Mouse (Mus musculus): ENCODE data around the gene Cuedc1. TPM values are rescaled to one million over a fixed set of nuclear protein-coding genes. Genes with fewer than 3 reads are reported as not detected.

Cuedc1 gene
- 34.3 and 39.7 TPM in 2 replicates for polyA plus RNA-seq (2012; rRNA removed)

DNA sequence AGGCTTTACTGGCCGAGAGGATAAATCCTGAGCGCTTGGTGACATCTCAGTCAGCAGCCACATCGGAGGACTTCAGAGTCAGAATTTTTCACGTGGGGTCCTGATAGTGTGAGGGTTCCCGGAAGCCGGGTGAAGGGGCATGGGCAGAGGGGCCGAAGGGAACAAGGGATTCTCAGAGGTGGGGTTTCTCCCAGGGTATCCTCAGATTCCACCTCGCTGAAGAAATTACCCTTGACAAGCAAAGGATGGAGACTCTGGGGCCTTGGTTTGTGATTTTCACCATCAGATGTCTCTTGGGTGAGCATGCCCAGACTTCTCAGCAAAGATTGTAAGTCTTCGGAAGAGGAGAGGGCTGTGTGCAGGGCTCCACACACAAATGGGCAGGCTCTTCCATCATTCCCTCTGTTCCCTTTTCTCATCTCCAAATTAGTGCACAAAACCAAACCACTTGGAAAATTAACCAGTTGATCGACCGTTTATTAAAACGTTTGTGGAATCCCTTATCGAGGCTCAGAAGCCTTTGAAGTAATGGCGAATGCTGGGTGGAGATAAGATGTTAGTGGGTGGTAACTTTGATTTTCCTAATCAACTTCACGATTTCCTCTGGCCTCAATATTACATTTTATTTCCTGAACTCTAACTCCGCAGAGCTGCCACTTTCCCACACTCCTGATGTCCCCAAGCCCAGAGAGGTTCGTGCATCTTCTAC is at the start of gene Cuedc1:
Gene Cuedc1, plus strand, starts transcription at position 38 of the 709 bp plus-strand sequence.

DNA sequence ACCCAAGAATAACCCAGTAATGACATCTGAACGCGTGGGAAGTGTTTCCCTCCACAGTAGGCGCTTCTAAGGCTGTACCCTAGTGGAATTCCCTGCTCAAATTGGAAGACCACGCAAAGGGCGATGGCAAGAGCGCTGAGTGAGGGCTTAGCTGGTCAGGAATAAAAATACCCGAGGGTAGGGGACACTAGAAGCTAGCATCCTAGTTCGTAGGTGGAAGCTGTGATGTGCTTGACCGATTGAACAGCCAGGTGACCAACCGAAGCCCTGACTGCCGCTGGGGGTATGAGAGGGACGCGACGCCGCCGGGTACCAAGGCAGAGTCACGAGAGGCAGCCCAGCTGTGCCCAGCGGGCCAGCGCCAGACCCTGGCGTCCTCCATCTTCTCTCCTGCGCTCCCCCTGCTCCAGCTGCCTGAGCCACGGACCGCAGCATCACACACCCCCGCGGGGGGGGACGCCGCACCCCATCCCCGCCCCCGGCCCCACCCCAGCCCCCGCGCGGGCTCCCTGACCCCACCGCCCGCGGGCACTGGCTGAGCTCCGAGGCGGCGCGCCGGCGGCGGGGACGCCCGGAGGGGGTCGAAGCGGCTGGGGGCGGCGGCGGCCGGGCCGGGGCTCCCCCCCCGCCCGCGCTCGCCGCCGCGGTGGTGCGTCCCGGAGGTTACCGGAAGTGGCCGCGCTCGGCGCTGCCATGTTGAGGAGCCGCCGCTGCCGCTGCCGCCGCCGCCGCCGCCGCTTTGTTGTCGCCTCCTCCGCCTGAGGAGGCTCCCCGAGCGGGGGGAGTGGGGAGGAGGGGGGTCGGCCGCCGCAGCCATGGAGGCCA is 30.1 kb upstream of the Cuedc1 start, which contains the start of gene Vezf1:
Gene Vezf1, plus strand, starts transcription at position 694 of the 825 bp plus-strand sequence.

DNA sequence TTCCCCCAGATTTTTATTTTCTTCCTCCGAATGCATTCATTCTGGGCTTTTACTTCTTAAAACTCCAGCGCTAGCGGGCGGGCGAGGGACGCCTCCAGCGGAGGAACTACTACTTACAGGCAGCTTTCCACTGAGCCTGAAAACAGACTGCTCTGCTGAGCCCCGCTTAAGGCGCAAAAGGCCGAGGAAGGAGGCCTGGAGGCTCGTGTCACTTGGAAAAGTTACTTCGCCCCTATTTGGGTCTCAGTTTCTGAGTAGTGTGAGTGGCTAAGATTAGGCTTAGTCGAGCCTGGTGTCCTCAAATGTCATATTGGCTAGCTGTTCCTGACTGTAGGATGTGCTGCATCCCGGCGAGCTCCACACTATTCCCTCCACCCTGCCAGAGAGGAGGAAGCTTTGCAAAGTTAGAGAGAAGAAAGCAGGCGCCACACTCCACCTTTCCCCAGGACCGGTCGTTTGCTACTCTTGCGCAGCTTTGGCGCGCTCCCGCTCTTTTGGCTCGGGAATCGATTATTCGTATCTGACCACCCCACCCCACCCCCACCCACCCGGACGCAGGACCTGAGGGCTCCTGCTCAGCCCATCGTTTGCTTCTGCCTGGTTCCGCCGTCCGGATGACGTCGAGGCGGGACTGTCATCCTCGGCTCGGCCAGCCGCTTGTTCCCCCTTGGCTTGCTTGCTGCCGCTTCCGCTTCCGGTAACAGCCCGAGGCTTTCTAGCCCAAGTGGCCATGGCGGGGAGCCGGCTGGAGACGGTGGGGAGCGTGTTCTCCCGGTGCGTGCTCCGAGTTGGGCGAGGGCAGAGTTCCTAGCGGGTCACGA is 106.1 kb downstream of the Cuedc1 start, which contains the start of gene Mrps23:
Gene Mrps23, plus strand, starts transcription at position 677 of the 821 bp plus-strand sequence.

Other genes with a start within 250 kb of the Cuedc1 start
- gene Mks1, start 244.8 kb upstream of the Cuedc1 start, polyA plus RNA-seq (2012; rRNA removed) = 17.8 and 20.2 TPM in 2 replicates
- gene Epx, start 222.5 kb upstream of the Cuedc1 start, polyA plus RNA-seq (2012; rRNA removed) = 0.27 and 0.52 TPM in 2 replicates
- gene Olfr462, start 205.8 kb upstream of the Cuedc1 start, polyA plus RNA-seq (2012; rRNA removed) = not detected in 2 replicates
- gene Olfr463, start 200.7 kb upstream of the Cuedc1 start, polyA plus RNA-seq (2012; rRNA removed) = not detected in 2 replicates
- 0.08 and 0.26 TPM in 2 replicates for gene Olfr464, start 177.1 kb upstream of the Cuedc1 start, polyA plus RNA-seq (2012; rRNA removed)
- 292 and 293 TPM in 2 replicates for gene Dynll2, start 110.5 kb upstream of the Cuedc1 start, polyA plus RNA-seq (2012; rRNA removed)
- 393 and 417 TPM in 2 replicates for gene Srsf1, start 50.7 kb upstream of the Cuedc1 start, polyA plus RNA-seq (2012; rRNA removed)
- gene Vezf1, start 29.8 kb upstream of the Cuedc1 start, polyA plus RNA-seq (2012; rRNA removed) = 29.7 and 30.5 TPM in 2 replicates
- gene Mrps23, start 106.3 kb downstream of the Cuedc1 start, polyA plus RNA-seq (2012; rRNA removed) = 70.3 and 79.9 TPM in 2 replicates
- gene Ccdc182, start 196.0 kb downstream of the Cuedc1 start, polyA plus RNA-seq (2012; rRNA removed) = 0.04 and 0.06 TPM in 2 replicates

All from central nervous system, embryonic 18 days (tissue).